Mouse (Mus musculus): Measurements from ENCODE around the gene Bco1. TPM values are rescaled to one million over a fixed set of nuclear protein-coding genes. Genes with fewer than 3 reads are reported as not detected.

Bco1 gene
- polyA plus RNA-seq (2017; shearing (Covaris generic)), result not detected

DNA sequence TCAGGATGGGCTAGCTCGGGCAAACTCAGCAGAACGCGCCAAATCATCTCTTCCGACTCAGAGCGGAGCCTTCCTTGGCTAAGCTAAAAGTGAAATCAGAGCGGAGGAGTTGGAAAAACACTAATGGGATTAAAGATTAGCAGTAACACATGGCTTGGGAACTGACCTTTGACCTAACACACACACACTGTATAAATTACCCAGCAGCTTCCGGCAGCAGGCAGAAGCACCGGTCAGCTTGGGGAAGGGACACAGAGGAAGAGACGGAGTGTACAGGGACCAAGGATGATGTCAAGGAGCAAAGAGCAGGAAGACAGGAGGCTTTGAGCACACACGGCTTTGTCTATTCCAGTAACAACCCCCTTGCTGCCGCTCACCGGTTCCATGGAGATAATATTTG, at the start of gene Bco1:
TSS of gene Bco1 (plus strand) at position 208 of the 400 bp plus-strand sequence.

DNA sequence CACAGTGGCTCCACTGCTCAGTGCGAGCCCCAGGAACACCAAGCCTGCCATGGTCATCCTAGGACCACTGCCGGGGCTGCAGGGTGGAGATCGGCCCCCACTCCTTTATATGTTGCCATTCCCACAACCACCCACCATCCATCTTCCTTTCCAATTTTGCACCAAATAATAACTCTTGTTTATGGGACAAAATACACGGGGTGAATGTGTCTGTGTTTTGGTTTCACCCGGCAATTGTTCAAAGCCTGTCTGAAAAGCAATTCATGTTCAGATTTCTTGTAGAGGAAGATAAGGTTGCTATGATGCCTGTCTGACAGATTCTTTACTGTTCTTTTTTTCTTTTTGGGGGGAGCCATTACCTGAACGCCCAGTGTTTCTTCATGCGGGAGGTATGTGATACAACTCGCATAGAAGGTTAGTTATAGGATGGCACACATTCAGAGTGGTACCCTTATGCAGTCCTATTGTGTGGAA, 13.2 kb upstream of the Bco1 start, which contains the start of gene Pkd1l2:
TSS of gene Pkd1l2 (minus strand) at position 51 of the 474 bp plus-strand sequence.

DNA sequence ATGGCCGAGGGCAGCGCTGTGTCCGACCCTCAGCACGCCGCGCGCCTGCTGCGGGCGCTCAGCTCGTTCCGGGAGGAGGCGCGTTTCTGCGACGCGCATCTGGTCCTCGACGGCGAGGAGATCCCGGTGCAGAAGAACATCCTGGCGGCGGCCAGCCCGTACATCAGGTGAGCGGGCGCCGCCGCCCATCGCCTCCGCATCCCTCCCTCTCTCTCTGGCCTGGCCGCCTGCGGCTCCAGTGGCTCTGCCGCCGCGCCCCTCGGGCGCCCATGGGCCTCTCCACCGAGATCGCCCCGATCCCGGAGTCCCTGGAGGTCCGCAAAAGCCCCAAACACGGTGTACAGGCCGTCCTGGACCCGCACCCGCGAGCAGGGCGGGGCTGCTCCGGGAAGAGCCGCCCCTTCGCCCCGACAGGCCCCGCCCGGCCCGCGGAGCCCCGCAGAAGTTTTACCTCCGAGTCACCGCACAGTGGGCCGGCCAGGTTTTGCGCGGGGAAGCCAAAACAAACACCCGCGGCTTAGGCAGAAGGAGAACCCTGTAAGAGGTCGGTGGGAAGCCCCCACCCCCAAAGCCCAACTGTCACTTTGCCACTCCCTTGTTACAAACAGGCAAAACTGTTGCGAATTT, 62.6 kb downstream of the Bco1 start, which contains the start of gene Gan:
TSS of gene Gan (plus strand) at position 1 of the 627 bp plus-strand sequence.

Other genes starting within 250 kb of the Bco1 start
- gene Cmc2, start 174.4 kb upstream of the Bco1 start, polyA plus RNA-seq (2017; shearing (Covaris generic)), result 34.7 TPM
- gene Cenpn, start 174.1 kb upstream of the Bco1 start, polyA plus RNA-seq (2017; shearing (Covaris generic)), result 4.1 TPM
- gene Atmin, start 152.5 kb upstream of the Bco1 start, polyA plus RNA-seq (2017; shearing (Covaris generic)), result 8.7 TPM
- 0.48 TPM for gene 1700030J22Rik, start 116.9 kb upstream of the Bco1 start, polyA plus RNA-seq (2017; shearing (Covaris generic))
- gene Gcsh, start 102.3 kb upstream of the Bco1 start, polyA plus RNA-seq (2017; shearing (Covaris generic)), result 32.6 TPM
- gene Pkd1l2, start 13.4 kb upstream of the Bco1 start, polyA plus RNA-seq (2017; shearing (Covaris generic)), result 0.11 TPM
- 1.1 TPM for gene Gan, start 62.3 kb downstream of the Bco1 start, polyA plus RNA-seq (2017; shearing (Covaris generic))
- 7.1 TPM for gene Cmip, start 161.2 kb downstream of the Bco1 start, polyA plus RNA-seq (2017; shearing (Covaris generic))

Measured in inflammation-experienced regulatory T-cells, adult 16 weeks (primary cell).